Mouse (Mus musculus) liver, adult 2 months (tissue): ENCODE data around the gene Il10rb.

ENCODE experiments used
- CTCF ChIP-seq: fragments of 200-500 bp; IDR thresholded peaks from 2 replicates; pipeline ENCODE4 v1.5.1; 2011; ENCODE audit warnings: low read depth, low read length, control low read depth
- POLR2A ChIP-seq: fragments of 200-500 bp; IDR thresholded peaks from 2 replicates; pipeline ENCODE4 v1.6.1; 2011; ENCODE audit warnings: low read length, control low read depth; ENCODE audit not compliant: insufficient read depth; ENCODE audit errors: extremely low read depth

- no peak for TF ChIP-seq CTCF
- no peak for TF ChIP-seq POLR2A
Observed at GRCm38 (mm10) chr16:91378991-91379390, 27.0 kb upstream of the Il10rb start.
